Mouse (Mus musculus) heart, embryonic 12.5 days (tissue): ENCODE results near the gene Mbd6. TPM values are rescaled to one million over a fixed set of nuclear protein-coding genes. Genes with fewer than 3 reads are reported as not detected.

Experiments
- ATAC-seq: fragments of 200-750 bp; cut with Nextera tagmentation; 2 replicates; pipeline ENCODE4 v1.8.0; 2017; ENCODE audit warnings: moderate TSS enrichment, moderate library complexity; ENCODE audit not compliant: insufficient number of reproducible peaks, low FRiP score
- H3K27ac ChIP-seq: fragments of 300-500 bp; sonication (generic); 2 replicates; pipeline ENCODE4 v1.5.1; 2016; ENCODE audit warnings: mild to moderate bottlenecking, moderate library complexity; ENCODE audit not compliant: poor library complexity, severe bottlenecking
- H3K27me3 ChIP-seq: fragments of 300-500 bp; sonication (generic); replicated peaks from 2 replicates; pipeline ENCODE4 v1.6.1; 2016; ENCODE audit warnings: mild to moderate bottlenecking, moderate library complexity
- H3K36me3 ChIP-seq: fragments of 300-500 bp; sonication (generic); 2 replicates; pipeline ENCODE4 v1.6.1; 2016; ENCODE audit warnings: mild to moderate bottlenecking, moderate library complexity
- H3K4me1 ChIP-seq: fragments of 300-500 bp; sonication (generic); replicated peaks from 2 replicates; pipeline ENCODE4 v1.6.1; 2016; ENCODE audit warnings: mild to moderate bottlenecking
- H3K4me2 ChIP-seq: fragments of 300-500 bp; sonication (generic); 2 replicates; pipeline ENCODE4 v1.6.1; 2016; ENCODE audit warnings: mild to moderate bottlenecking, moderate library complexity
- H3K4me3 ChIP-seq: fragments of 300-500 bp; sonication (generic); 2 replicates; pipeline ENCODE4 v1.5.1; 2016; ENCODE audit warnings: mild to moderate bottlenecking
- H3K9ac ChIP-seq: fragments of 300-500 bp; sonication (generic); 2 replicates; pipeline ENCODE4 v1.6.1; 2016; ENCODE audit warnings: mild to moderate bottlenecking, moderate library complexity
- H3K9me3 ChIP-seq: fragments of 300-500 bp; sonication (generic); replicated peaks from 2 replicates; pipeline ENCODE4 v1.6.1; 2016; ENCODE audit warnings: mild to moderate bottlenecking, moderate library complexity
- WGBS: fragments of 180-500 bp; shearing (Covaris S2); methylation state at CpG from one replicate; pipeline ENCODE4 v1.1.7; 2016; 5-methylcytosine and 5-hydroxymethylcytosine counted together
- polyA plus RNA-seq: library from polyadenylated mRNA; unstranded; fragments of >200 nt; fragmentation: Nextera tagmentation; extraction: Ambion mirVana; gene quantifications from 2 replicates; pipeline ENCODE4 v1.2.1, GENCODE M21; 2016

The Mbd6 gene
- polyA plus RNA-seq, 1 experiment from 2014 or later, result 13.6 TPM

DNA sequence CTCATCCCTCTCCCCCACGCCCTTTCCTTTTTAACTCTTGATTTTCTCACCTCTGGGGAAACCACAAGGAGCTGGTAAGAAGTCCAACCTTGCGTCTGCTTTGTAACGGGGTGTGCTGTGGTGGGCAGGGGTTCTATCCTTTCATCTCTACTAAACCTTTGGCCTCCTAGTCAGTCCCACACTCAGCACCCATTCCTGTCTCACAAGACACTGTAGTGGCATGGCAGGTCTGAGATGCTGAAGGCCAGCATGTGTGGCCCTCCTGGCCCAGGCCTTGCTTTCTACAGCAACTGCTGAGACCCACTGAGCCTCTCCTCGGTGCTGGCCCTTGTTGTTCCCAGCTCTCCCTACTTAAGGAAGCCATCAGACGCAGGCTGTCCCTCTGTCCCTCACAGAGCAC is 16.4 kb downstream of the Mbd6 start:
- Histone ChIP-seq H3K9ac (no peak overlapping the region), H3K4me3 (no peak overlapping the region), H3K4me2 (no peak overlapping the region), H3K27ac (no peak overlapping the region), H3K9me3 (no peaks in the 10 kb centered on the region), H3K36me3 (peaks cover 87% of the 10 kb centered on the region), H3K4me1 (peaks cover 20% of the 10 kb centered on the region), H3K27me3 (no peaks in the 10 kb centered on the region)
- 88% methylated on average over 5 of the region's 5 CpGs for WGBS
- ATAC-seq, result no peak

DNA sequence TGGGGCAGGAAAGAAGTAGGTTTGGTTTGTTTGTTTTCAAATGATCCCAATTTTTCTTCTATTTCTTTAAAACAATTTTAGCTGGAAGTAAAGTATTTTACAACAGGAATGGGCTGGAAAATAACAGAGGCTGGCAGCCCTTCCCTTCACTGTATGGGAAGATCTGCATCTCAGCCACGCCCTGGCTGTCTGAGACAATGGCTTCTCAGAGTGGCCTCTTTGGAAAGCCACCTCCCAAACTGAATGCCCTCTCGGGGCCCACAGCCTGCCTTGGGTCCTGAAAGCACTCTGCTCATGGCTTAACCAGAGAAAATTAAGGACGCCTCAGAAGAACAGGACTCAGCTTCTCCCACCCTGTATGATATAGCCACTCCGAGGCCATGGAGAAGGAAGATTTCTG is 18.9 kb downstream of the Mbd6 start:
- 78% methylated on average over 4 of the region's 4 CpGs for WGBS
- no peak overlapping the region for H3K4me2 ChIP-seq
- peaks cover 26% of the 10 kb centered on the region for H3K4me1 ChIP-seq
- no peak overlapping the region for H3K9ac ChIP-seq
- H3K36me3 ChIP-seq, result peaks cover 62% of the 10 kb centered on the region
- no peak overlapping the region for H3K4me3 ChIP-seq
- H3K27ac ChIP-seq, result no peak overlapping the region
- peaks cover 2% of the 10 kb centered on the region for H3K27me3 ChIP-seq
- H3K9me3 ChIP-seq, result no peaks in the 10 kb centered on the region
- ATAC-seq, result no peak

DNA sequence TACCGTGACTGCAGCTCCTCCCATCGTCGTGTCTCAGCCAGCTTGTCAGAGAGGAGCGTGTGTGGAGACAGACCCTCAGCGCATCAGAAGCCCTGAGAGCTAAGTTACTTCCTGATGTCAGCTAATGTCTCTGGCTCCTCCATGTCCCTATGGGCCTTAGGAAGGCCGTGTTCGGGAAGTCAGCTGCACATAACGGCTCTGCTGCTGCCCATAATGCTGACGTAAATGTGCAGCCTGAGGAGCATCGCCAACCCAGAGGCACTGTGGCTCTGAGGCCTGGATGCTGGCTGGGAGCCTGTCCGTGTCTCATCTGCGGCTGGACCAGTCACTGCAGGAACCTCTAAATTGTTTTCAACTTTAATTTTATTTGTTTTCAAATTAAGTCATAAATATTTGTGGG is 19.8 kb downstream of the Mbd6 start:
- H3K27ac ChIP-seq, result no peak overlapping the region
- peaks cover 26% of the 10 kb centered on the region for H3K4me1 ChIP-seq
- peaks cover 11% of the 10 kb centered on the region for H3K27me3 ChIP-seq
- no peak overlapping the region for H3K4me3 ChIP-seq
- H3K9me3 ChIP-seq, result no peaks in the 10 kb centered on the region
- no peak overlapping the region for H3K4me2 ChIP-seq
- ATAC-seq, result no peak
- peaks cover 54% of the 10 kb centered on the region for H3K36me3 ChIP-seq
- no peak overlapping the region for H3K9ac ChIP-seq
- WGBS, result 81% methylated on average over 12 of the region's 12 CpGs

DNA sequence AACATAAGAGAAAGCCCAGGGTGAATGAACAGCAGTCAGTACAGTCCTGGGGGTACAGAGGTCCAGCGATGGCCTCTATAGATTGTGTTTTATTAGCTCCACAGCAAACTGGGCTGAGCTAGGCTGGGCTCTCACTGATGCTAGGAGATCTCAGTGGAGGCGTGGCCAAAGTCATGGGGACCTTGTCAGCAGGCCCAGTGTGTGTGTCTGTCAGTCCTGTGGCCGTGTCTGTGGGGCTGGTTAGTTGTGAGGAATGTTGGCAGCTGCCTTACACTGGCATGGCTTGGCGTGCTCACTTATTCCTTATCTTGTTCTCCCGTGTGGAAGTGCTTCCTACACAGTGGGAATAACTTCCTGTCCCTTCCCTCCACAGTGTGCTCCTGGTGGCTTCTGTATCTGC is 20.4 kb downstream of the Mbd6 start:
- H3K9me3 ChIP-seq, result no peaks in the 10 kb centered on the region
- peak overlapping the region; percentile 47 for H3K9ac ChIP-seq
- H3K27me3 ChIP-seq, result peaks cover 16% of the 10 kb centered on the region
- H3K4me3 ChIP-seq, result no peak overlapping the region
- peak overlapping the region; percentile 4; the same call in 1 of the 2 replicates for H3K4me2 ChIP-seq
- WGBS, result 57% methylated on average over 5 of the region's 5 CpGs
- ATAC-seq, result no peak
- 0 out of 2 replicates have a peak overlapping the region, but pooled peaks have one; percentile 6 for H3K27ac ChIP-seq
- H3K36me3 ChIP-seq, result peaks cover 47% of the 10 kb centered on the region
- H3K4me1 ChIP-seq, result peaks cover 24% of the 10 kb centered on the region

DNA sequence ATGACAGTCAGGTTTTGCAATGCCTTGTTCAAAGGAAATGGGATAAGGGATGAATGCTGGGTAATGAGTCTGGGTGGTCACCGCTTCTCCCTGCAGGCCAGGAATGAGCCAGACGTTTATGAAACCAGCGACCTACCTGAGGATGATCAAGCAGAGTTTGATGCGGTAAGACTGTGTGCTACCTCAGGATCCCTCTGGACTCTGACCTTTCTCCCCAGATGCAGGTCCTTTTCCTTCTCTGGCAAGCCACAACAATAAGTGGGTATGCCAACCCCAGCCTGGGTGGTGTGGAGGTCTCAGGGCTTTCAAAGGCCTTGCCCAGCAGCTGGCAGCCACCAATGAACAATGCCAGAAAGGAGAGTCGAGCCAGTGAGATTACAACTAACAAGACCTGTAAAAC is 21.5 kb downstream of the Mbd6 start:
- no peak for ATAC-seq
- H3K36me3 ChIP-seq, result peaks cover 37% of the 10 kb centered on the region
- H3K27me3 ChIP-seq, result peaks cover 27% of the 10 kb centered on the region
- no peaks in the 10 kb centered on the region for H3K9me3 ChIP-seq
- H3K9ac ChIP-seq, result peak overlapping the region; percentile 99
- H3K27ac ChIP-seq, result peak overlapping the region; percentile 84; the same call in 1 of the 2 replicates
- peak overlapping the region; percentile 90 for H3K4me2 ChIP-seq
- WGBS, result 70% methylated on average over 5 of the region's 5 CpGs
- peak overlapping the region; percentile 95 for H3K4me3 ChIP-seq
- H3K4me1 ChIP-seq, result peaks cover 29% of the 10 kb centered on the region

DNA sequence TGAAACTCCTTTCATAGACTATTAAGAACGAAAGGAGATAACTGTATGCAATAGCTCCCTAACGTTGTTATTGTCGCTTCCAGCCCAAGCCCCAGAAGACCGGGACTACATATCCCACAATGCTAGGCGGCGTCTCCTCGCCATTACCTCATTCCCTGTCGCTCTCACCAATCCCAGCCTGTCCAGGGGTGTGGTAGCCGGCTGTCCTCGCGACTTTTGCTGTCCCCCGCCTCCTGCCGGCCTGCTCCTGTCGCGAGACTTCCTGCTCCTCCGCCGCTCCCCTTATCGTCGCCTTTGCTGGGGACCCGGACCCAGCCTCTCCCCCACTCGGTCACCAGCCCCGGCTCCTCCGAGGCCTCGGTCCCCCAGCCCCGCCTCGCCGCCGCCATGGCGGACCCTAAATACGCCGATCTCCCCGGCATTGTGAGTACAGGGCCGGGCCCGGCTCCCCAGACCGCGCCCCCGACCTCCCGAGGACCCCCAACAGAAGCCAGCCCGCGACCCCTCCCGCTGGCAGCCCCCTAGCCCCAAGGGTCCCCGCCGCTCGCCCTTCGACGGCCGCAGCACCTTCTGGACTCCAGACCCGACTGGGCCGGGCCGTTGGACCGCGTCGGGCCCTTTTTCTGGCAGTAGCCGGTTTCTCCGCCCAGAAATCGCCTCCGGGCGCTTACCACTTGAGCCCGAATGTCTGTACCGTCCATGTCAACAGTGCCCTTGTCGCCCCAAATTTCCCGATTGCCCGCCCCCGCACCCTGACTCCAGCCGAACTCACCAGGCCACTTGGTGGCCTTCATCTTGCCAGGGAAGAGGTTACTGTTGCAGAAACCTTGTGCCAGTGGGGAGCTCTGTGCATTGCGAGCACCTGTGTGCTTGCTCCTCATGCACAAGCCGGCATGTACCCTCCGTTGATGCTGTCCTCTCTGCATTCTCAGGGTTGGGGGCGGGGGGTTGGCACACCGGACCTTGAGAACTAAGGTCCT is 22.4 kb downstream of the Mbd6 start, which contains the start of gene Dctn2:
Dctn2 (plus strand) TSS at position 257 of the 980 bp plus-strand sequence.
- H3K9ac ChIP-seq, result peak within 1 kb of the TSS; percentile 99
- H3K4me2 ChIP-seq, result peak within 1 kb of the TSS; percentile 90
- peak; percentile 98 for ATAC-seq
- WGBS, result under 1% methylated on average over 70 of the region's 70 CpGs
- peaks cover 27% of the 10 kb centered on the region for H3K36me3 ChIP-seq
- peak within 1 kb of the TSS; percentile 95 for H3K4me3 ChIP-seq
- H3K9me3 ChIP-seq, result no peaks in the 10 kb centered on the region
- peak within 1 kb of the TSS; percentile 84 for H3K27ac ChIP-seq
- peaks cover 36% of the 10 kb centered on the region for H3K27me3 ChIP-seq
- H3K4me1 ChIP-seq, result peaks cover 29% of the 10 kb centered on the region

DNA sequence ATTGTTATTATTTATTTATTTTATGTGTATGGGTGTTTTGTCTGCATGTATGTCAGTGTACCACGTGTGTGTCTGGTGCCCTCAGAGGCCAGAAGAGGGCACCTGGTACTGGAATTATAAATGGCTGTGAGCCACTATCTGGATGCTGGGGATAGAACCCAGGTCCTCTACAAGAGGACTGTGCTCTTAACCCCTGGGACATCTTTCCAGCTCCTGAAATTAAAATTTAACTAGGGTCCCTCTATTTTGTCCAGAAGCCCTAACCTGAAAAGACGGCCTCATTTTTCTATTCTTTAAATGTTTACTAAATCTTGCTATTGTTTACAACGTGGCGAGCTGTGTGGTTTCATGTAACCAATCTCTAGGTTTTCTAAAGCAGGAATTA is 23.1 kb downstream of the Mbd6 start:
- H3K36me3 ChIP-seq, result peaks cover 22% of the 10 kb centered on the region
- ATAC-seq, result 0 out of 2 replicates have a peak, but pooled peaks have one; percentile 27
- H3K9me3 ChIP-seq, result no peaks in the 10 kb centered on the region
- no peak overlapping the region for H3K9ac ChIP-seq
- H3K4me1 ChIP-seq, result peaks cover 29% of the 10 kb centered on the region
- WGBS, result 28% methylated on average over 4 of the region's 4 CpGs
- peaks cover 43% of the 10 kb centered on the region for H3K27me3 ChIP-seq
- H3K4me2 ChIP-seq, result no peak overlapping the region; the same call in 1 of the 2 replicates
- no peak overlapping the region for H3K27ac ChIP-seq
- H3K4me3 ChIP-seq, result peak overlapping the region; percentile 95

DNA sequence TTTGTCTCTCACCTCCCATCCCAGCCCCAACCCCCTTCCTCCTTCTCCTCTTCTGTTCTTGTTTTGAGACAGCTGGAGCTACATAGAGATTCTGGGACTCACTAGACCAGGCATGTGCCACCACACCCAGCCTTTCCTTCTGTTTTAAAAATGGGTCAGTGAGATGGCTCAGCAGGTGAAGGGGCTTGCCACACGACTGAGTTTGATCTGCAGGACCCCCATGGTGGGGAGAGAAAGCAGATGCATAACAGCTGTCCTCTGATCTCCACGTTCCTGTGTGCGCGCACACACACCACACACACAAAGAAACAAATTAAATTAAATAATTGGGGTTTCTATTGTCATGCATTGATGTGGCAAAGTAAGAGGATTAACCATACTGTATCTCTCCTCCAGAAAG is 23.8 kb downstream of the Mbd6 start:
- H3K27me3 ChIP-seq, result peaks cover 50% of the 10 kb centered on the region
- no peak overlapping the region for H3K27ac ChIP-seq
- no peak for ATAC-seq
- H3K4me1 ChIP-seq, result peaks cover 29% of the 10 kb centered on the region
- no peaks in the 10 kb centered on the region for H3K9me3 ChIP-seq
- WGBS, result 74% methylated on average over 4 of the region's 4 CpGs
- peaks cover 15% of the 10 kb centered on the region for H3K36me3 ChIP-seq
- H3K4me2 ChIP-seq, result no peak overlapping the region
- no peak overlapping the region for H3K4me3 ChIP-seq
- no peak overlapping the region for H3K9ac ChIP-seq

DNA sequence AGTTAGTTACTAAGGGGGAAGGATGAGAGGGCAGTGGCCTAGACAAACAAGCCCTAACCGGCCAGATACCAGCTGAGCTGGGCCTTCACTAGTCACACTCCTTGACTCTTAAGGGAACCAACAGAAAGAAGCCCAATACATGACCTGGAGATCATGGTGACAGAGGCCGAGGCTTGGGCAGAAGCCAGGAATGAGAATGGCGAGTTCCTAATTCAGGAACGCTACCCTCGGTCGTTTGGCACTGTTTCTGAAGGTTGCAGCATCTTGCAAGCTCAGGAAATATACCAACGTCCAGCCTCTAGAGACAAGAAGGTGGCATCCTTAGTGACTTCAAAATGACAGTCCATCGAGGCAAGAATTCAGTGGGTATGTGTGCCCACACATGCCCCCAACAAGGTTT is 24.5 kb downstream of the Mbd6 start:
- Histone ChIP-seq H3K4me1 (peaks cover 29% of the 10 kb centered on the region), H3K27me3 (peaks cover 51% of the 10 kb centered on the region), H3K36me3 (peaks cover 13% of the 10 kb centered on the region), H3K4me3 (no peak overlapping the region), H3K4me2 (no peak overlapping the region), H3K27ac (no peak overlapping the region), H3K9ac (no peak overlapping the region), H3K9me3 (no peaks in the 10 kb centered on the region)
- ATAC-seq, result no peak
- WGBS, result 75% methylated on average over 8 of the region's 8 CpGs

DNA sequence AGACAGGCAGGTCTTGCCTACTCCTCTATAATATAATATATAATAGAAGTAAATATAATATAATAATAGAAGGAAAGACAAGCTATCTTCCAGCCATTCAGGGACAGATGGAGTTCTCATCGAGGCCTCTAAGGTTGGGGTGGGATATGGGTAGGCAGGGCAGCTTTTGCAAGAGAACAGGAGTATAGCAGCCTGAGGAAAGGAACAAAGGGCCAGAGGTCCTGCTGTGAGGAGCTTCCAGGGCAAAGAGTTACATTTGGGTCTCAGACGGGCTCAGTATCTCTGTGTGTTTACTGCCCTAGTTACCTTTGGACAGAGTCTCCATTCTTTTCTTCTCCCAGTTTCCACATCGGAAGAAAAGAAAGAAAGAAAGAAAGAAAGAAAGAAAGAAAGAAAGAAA is 25.2 kb downstream of the Mbd6 start:
- Histone ChIP-seq H3K9me3 (no peaks in the 10 kb centered on the region), H3K4me2 (no peak overlapping the region), H3K27ac (no peak overlapping the region), H3K27me3 (peaks cover 55% of the 10 kb centered on the region), H3K9ac (no peak overlapping the region), H3K36me3 (peaks cover 7% of the 10 kb centered on the region), H3K4me3 (no peak overlapping the region), H3K4me1 (peaks cover 24% of the 10 kb centered on the region)
- no peak for ATAC-seq
- WGBS, result 63% methylated on average over 3 of the region's 3 CpGs

DNA sequence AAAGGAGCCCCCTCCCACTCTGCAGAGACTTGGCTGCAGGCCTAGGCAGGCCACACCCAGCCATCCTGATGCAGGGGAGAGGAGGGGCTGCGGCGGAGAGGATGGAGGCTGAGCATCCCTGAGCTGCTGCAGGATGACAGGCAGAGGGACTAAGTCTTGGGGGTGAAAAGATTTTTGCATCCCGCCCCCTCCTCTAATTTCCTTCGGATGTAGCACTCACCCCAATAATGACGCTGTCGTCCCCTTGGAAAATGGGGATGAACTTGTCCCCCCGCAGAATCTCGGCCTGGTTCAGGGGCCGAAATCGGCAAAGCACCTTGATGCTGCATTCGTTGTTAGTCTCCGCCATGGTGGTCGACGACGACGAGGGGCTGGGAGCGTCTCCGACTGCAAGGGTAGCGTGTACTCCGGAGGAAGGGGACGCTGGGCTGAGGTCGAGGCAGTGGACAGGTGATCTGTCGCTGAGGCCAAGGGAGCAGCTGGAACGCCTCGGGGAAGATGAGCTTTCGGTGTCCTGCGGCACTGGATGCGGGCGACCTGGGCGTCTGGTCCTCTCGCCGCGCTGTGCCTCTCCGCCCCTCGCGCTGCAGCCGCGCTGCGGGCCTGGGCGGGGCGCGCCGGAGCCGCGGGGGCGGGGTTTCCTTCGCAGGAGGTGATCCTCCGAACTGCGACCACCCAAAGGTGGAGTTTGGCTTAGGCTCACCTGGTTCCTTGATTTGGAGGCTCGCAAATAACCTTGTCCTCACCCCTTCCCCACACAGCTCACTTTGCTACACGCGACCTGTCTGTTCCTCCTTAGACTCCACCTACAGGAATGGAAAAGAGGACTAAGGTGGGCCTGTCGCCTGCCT is 26.0 kb downstream of the Mbd6 start, which contains the start of gene Kif5a:
Kif5a (minus strand) TSS at position 801 of the 851 bp plus-strand sequence.
- Histone ChIP-seq H3K9me3 (no peaks in the 10 kb centered on the region), H3K4me2 (peak within 1 kb of the TSS; percentile 81), H3K9ac (peak within 1 kb of the TSS; percentile 62), H3K27ac (no peak within 1 kb of the TSS), H3K4me1 (peaks cover 16% of the 10 kb centered on the region), H3K4me3 (peak within 1 kb of the TSS; percentile 50), H3K36me3 (no peaks in the 10 kb centered on the region), H3K27me3 (peaks cover 57% of the 10 kb centered on the region)
- WGBS, result 1% methylated on average over 53 of the region's 53 CpGs
- no peak for ATAC-seq
